Mouse (Mus musculus) thymus, adult 2 months (tissue): ENCODE data around the gene Dapk2.

Source experiments
- CTCF ChIP-seq: fragments of 200-500 bp; IDR thresholded peaks from 2 replicates; pipeline ENCODE4 v1.5.1; 2012; ENCODE audit warnings: mild to moderate bottlenecking, control low read depth, low read length, moderate library complexity, borderline replicate concordance; ENCODE audit not compliant: control insufficient read depth, poor library complexity, insufficient read depth; ENCODE audit errors: extremely low read depth
- POLR2A ChIP-seq: fragments of 200-500 bp; IDR thresholded peaks from 2 replicates; pipeline ENCODE4 v1.6.1; 2012; ENCODE audit warnings: mild to moderate bottlenecking, low read length, control low read depth, moderate library complexity; ENCODE audit not compliant: control insufficient read depth, poor library complexity, insufficient read depth; ENCODE audit errors: extremely low read depth

- TF ChIP-seq POLR2A (no peak), CTCF (no peak)
Measured at GRCm38 (mm10) chr9:66307341-66307740, 149.3 kb downstream of the Dapk2 start.
